Mouse (Mus musculus) gastrocnemius, postnatal 14 days (tissue): Measurements from ENCODE around the gene Ibsp. TPM values are rescaled to one million over a fixed set of nuclear protein-coding genes. Genes with fewer than 3 reads are reported as not detected.

Experiments
- DNase-seq: peaks from one replicate; pipeline ENCODE4 v3.0.0; 2021; ENCODE audit warnings: mixed read lengths
- intact Hi-C: fragments of 180-260 bp; cut with DNase I; formaldehyde crosslinking; loops from one replicate; pipeline ENCODE4 v1.15.1; 2025; ENCODE audit warnings: low total_unique reads
- long read RNA-seq, 2 experiments: library from polyadenylated mRNA; stranded (forward); transcript quantifications; one replicate each; pipeline ENCODE4 v2.0.0; 2021
- total RNA-seq, 2 experiments: library from RNA; stranded (reverse); gene quantifications; 2 replicates each; pipeline ENCODE4 v1.2.3; 2021

Ibsp gene
- total RNA-seq: not detected
- long read RNA-seq, experiment 1: 0 reads
- long read RNA-seq, experiment 2: 0 reads

- intact Hi-C loops: no loop called here
- DNase-seq: no peak
These were observed at the start of gene Ibsp for GRCm38 (mm10) chr5:104298994-104299393. Gene Ibsp (plus strand): TSS chr5:104299171.

GRCm38 (mm10) chr5:104251811-104252210 is 47.2 kb upstream of the Ibsp start:
- no peak for DNase-seq
- intact Hi-C loops: no loop called here

GRCm38 (mm10) chr5:104256585-104256984 is 42.4 kb upstream of the Ibsp start:
- intact Hi-C loops: no loop called here
- no peak for DNase-seq

- no peak for DNase-seq
- intact Hi-C loops: no loop called here
These were observed 37.0 kb upstream of the Ibsp start for GRCm38 (mm10) chr5:104261908-104262461.

- DNase-seq: no peak
- intact Hi-C loops: no loop called here
These were observed 35.8 kb upstream of the Ibsp start for GRCm38 (mm10) chr5:104263014-104263776.

- intact Hi-C loops: no loop called here
- DNase-seq: no peak
These were observed 4.8 kb upstream of the Ibsp start for GRCm38 (mm10) chr5:104294201-104294600.

- intact Hi-C loops: no loop called here
- DNase-seq: no peak
These were observed 15.1 kb downstream of the Ibsp start for GRCm38 (mm10) chr5:104314073-104314472.

- intact Hi-C loops: no loop called here
- no peak for DNase-seq
These were observed 26.1 kb downstream of the Ibsp start, which contains the start of gene Mepe for GRCm38 (mm10) chr5:104325029-104325428. Gene Mepe (plus strand): TSS chr5:104325329.

- DNase-seq: no peak
- intact Hi-C loops: no loop called here
These were observed 27.9 kb downstream of the Ibsp start for GRCm38 (mm10) chr5:104326884-104327283.

- intact Hi-C loops: no loop called here
- no peak for DNase-seq
These were observed 28.4 kb downstream of the Ibsp start for GRCm38 (mm10) chr5:104327389-104327788.

- intact Hi-C loops: no loop called here
- no peak for DNase-seq
These were observed 28.9 kb downstream of the Ibsp start for GRCm38 (mm10) chr5:104327876-104328275.

- intact Hi-C loops: no loop called here
- no peak for DNase-seq
These were observed 29.4 kb downstream of the Ibsp start for GRCm38 (mm10) chr5:104328317-104328850.

- no peak for DNase-seq
- intact Hi-C loops: no loop called here
These were observed 30.4 kb downstream of the Ibsp start for GRCm38 (mm10) chr5:104329381-104329780.

- intact Hi-C loops: loop anchor here (10.0 kb wide), 1 partner anchor 325 kb away; no protein-coding TSS in a partner anchor
- DNase-seq: no peak
These were observed 31.1 kb downstream of the Ibsp start for GRCm38 (mm10) chr5:104330088-104330487.

GRCm38 (mm10) chr5:104332296-104332695 is 33.3 kb downstream of the Ibsp start:
- intact Hi-C loops: loop anchor here (10.0 kb wide), 1 partner anchor 327 kb away; no protein-coding TSS in a partner anchor
- no peak for DNase-seq

GRCm38 (mm10) chr5:104333231-104333640 is 34.3 kb downstream of the Ibsp start:
- intact Hi-C loops: loop anchor here (10.0 kb wide), 1 partner anchor 328 kb away; no protein-coding TSS in a partner anchor
- DNase-seq: peak; percentile 35

GRCm38 (mm10) chr5:104333643-104334042 is 34.7 kb downstream of the Ibsp start:
- intact Hi-C loops: loop anchor here (10.0 kb wide), 1 partner anchor 329 kb away; no protein-coding TSS in a partner anchor
- no peak for DNase-seq

- no peak for DNase-seq
- intact Hi-C loops: loop anchor here (10.0 kb wide), 1 partner anchor 330 kb away; no protein-coding TSS in a partner anchor
These were observed 35.5 kb downstream of the Ibsp start for GRCm38 (mm10) chr5:104334516-104334915.

GRCm38 (mm10) chr5:104335962-104336361 is 37.0 kb downstream of the Ibsp start:
- intact Hi-C loops: loop anchor here (10.0 kb wide), 1 partner anchor 331 kb away; no protein-coding TSS in a partner anchor
- no peak for DNase-seq

GRCm38 (mm10) chr5:104337491-104337890 is 38.5 kb downstream of the Ibsp start:
- DNase-seq: no peak
- intact Hi-C loops: loop anchor here (10.0 kb wide), 1 partner anchor 333 kb away; no protein-coding TSS in a partner anchor
